Mouse (Mus musculus) cerebellum, postnatal 25 days (tissue): ENCODE data around the gene Olig3.
"Not testable (repeated sequence)": the region's sequence is repeated elsewhere in the genome, so short reads cannot be mapped to it uniquely, and the experiment has no call there.

Source experiments
- DNase-seq, 2 experiments: peaks; one replicate each; pipeline ENCODE4 v3.0.0; 2021; ENCODE audit warnings: mixed read lengths in 2 of 2

Olig3 gene

DNA sequence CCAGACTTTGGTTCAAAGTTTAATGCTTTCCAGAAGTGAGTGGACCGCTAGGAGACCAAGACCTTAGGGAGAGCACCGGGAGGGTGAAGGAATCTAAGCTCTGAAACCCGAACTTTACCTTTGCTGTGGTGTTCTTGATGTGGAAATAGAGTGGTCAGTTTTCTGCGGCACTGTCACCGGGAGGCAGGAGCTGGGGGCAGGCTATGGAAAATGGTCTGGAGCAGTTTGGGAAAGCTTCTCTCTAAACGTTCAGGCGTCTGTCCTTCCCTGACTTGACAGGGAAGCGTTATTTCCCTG lies 5.9 kb downstream of the Olig3 start:
- DNase-seq, result no peak

GRCm38 (mm10) chr10:19362861-19363260 lies 6.5 kb downstream of the Olig3 start:
- DNase-seq, result no peak

DNA sequence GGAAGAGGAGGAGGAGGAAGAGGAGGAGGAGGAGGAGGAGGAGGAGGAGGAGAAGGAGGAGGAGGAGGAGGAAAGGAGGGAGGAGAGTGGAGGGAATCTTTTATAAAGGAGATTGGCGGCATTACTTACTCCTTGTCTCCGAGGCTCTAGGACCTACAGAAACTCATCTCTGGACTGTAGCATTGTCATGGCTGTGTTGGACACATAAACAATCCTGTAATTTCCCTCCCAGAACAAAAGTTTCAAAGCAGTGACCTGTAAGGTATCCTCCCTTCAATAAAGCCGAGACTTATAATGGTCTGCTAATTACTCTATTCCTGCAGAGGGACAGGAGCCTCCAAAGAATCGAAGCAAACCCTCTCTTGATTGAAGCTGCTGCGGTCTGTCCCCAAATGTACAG lies 7.0 kb downstream of the Olig3 start:
- DNase-seq, result no peak

- no peak for DNase-seq
Measured at GRCm38 (mm10) chr10:19369143-19369542, 12.8 kb downstream of the Olig3 start.

DNA sequence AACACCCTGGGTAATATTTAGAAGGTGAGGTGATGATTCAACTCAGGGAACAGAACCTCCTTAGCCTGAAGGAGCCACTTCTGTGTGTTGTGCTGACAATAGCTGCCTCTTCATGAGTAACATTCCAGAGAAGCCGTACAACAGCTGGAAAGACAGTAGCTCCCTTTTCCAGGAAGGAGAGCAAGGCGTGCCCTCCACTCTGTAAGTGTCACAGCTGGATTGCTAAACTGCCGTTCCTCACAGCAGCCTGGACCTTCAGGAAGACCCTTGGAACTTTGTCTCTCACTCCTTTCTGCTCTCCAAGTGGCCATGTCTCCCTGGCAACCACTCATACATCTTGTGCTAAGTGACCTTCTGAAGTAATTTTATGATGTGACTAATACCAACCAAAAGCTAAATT lies 13.8 kb downstream of the Olig3 start:
- no peak for DNase-seq

GRCm38 (mm10) chr10:19372263-19372662 lies 15.9 kb downstream of the Olig3 start:
- DNase-seq, result no peak

GRCm38 (mm10) chr10:19373797-19374196 lies 17.5 kb downstream of the Olig3 start:
- DNase-seq, result peak; percentile 90 to 96

DNA sequence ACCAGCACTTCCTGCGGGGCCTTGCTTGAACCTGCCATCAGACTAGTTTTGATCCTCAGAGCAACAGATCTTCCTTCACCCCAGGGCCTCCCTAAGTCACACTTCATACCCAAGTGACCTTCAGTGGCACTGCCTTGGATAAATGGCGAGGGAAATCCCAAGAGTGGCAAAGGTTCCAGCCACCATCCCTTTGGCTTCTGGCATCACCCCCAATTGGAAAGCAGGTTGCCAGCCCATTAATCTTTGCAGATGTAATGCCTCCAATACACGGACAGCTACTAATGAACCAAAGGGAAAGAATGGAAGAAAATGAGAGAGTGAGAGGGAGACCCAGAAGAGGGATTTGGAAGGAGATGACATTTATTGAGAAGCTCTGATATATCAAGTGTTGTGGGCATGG lies 18.0 kb downstream of the Olig3 start:
- no peak for DNase-seq

DNA sequence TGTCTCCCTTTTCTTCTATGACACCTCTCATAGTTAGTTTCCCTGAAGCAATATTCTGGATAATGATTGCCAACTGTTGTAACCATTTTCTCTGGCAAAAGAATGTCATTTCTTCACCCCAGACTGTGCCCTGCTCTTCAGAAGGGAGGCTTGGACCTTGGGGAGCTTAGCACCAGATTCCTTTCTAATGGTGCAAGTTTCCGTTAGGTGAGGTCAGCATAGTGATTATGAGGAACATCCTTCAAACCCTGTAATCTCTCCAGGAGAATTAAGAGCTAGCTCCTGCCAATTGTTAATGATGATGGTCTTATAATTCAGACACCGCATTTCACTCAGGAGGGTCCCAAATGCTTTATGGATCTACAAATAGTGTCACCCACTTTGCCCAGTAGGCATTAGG lies 19.5 kb downstream of the Olig3 start:
- no peak for DNase-seq

DNA sequence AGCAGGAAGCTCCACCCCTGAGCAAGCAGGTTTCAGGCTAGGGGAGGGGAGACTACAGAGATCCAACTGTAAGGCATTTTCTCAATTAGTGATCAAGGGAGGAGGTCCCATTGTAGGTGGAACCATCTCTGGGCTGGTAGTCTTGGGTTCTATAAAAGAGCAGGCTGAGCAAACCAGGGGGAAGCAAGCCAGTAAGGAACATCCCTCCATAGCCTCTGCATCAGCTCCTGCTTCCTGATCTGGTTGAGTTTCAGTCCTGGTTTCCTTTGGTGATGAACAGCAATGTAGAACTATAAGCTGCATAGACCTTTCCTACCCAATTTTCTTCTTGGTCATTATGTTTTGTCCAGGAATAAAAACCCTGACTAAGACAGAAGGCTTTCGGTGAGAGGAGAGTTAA lies 24.6 kb downstream of the Olig3 start:
- not testable (repeated sequence) for DNase-seq

GRCm38 (mm10) chr10:19384176-19384575 lies 27.8 kb downstream of the Olig3 start:
- no peak for DNase-seq

GRCm38 (mm10) chr10:19391819-19392218 lies 35.5 kb downstream of the Olig3 start:
- DNase-seq, result no peak

DNA sequence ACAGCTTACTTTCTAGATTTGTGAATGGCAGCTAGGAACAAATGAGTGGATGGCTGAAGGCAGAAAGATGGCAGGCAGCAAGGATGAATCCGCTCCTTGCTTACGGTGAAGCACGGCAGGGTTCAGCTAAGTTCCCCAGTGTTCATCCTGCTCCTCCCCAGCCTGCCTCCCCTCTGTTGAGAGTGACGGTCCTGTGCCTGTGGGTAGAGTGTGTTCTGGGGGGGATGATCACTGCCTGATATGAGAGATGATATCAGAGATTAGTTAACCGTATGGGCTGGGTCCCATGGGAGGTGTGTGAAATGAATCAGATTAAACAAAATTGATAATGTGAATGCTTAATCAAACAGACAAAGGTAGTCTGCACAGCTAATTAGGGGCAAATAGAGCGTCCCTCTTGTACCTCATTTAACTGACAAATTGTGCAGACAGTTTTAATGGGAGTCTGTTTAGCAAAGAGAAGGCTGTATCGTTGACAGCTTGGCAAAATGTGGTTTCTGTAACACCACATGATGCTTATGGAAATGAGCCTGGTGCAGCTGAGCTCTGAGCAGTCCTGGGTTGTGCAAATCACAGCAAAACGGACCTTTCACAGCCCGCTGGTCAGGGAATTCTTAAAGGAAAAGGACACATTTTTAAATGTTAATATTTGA lies 40.3 kb downstream of the Olig3 start:
- DNase-seq, result peak in 1 of 2 experiments; percentile 12

GRCm38 (mm10) chr10:19397396-19397795 lies 41.1 kb downstream of the Olig3 start:
- DNase-seq, result no peak

GRCm38 (mm10) chr10:19401136-19401535 lies 44.8 kb downstream of the Olig3 start:
- no peak for DNase-seq

DNA sequence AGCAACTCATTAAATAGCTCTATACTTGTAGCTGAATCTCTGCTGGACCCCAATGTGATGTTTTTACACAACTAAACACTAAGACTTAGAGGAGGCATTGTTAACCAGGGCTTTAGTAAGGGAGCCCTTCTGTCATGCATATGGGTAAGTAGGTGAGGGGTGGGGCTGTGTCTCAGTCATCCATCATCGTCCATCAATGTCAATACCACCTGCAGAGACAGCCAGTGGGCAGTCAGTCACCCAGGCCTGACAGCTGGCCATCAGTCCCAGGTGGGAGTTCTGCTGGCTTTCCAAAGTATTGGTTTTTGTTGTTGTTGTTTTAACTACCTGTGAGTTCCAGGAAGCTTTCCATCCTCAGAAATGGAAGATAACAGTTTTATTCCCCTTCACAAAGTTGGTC lies 48.1 kb downstream of the Olig3 start:
- DNase-seq, result no peak

DNA sequence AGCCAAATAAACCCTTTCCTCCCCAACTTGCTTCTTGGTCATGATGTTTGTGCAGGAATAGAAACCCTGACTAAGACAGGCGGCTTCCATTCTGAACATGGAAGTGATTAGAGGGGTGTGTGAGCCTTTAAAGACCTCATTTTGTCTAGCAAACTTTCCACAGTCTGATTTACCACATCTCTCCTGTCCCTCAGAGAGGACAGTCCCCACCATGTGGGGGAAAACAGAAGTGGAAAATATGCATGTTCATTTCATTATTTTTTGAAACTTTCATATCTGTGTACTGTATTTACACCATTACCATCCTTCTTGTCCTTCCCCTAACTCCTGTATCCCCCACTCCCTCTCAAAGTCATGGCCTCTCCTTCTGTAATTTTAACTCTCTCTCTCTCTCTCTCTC lies 49.6 kb downstream of the Olig3 start:
- DNase-seq, result no peak

DNA sequence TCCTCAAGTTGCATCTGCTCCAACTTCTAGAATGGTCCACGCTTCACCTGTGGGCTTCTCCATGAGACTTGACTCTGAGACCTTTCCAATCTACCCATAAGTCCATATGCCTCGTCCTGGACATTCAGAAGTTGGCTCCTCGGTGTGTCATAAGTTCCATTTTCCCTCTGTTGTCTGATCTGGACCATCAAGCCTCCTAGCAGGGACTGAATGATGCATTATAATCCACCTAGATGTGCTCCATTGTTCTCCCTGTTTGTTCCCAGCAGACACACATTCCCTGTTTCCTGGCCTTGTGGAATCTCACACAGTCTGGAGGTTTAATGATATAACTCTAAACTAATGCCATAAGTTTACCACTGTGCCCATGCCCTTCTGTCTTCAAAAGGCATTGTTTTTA lies 50.8 kb downstream of the Olig3 start:
- no peak for DNase-seq
